Mouse (Mus musculus) right cerebral cortex, postnatal 14 days (tissue): ENCODE measurements around the gene Fez1.

Experiments
- DNase-seq: peaks from one replicate; pipeline ENCODE4 v3.0.0; 2022

Fez1 gene

GRCm38 (mm10) chr9:36833914-36834313 lies 12.2 kb downstream of the Fez1 start:
- no peak for DNase-seq

GRCm38 (mm10) chr9:36846346-36846745 lies 24.7 kb downstream of the Fez1 start:
- no peak for DNase-seq

DNA sequence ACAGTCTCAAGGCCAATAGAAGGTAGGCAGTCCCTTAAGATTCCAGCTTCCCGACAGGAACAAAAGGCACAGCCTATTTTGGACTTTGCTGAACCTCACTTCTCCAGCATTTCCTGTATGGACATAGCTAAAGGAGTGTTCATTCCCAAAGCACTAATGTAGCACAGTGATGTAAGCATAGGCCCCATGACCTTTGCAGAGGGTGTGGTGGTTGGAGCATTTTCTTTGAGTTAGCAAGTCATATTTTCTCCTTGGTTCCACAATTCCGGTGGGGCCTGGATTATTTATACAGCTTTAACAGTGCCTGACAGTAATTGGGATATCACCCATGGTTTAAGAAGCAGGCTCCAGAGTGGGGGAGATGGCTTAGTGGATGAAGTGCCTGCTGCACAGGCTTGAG lies 27.0 kb downstream of the Fez1 start:
- DNase-seq = no peak

DNA sequence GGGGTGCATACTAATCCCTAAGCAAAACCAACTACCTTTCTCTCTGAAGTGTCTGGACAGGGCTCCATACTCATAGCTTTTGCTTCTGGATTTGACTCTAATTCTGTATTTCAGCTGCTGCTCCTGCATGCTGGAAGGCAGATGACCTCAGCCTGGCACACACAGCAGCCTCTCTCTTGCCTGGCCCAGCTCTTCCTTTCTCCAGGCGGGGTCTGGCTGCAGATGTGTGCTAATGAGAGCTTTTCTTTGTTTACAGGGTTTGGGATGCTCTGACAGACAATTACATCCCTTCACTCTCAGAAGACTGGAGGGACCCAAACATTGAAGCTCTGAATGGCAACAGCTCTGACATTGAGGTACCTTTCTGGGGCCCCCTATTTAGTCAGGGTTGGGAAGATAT lies 28.4 kb downstream of the Fez1 start:
- no peak for DNase-seq

- no peak for DNase-seq
These were observed 30.5 kb downstream of the Fez1 start for GRCm38 (mm10) chr9:36852175-36852574.

GRCm38 (mm10) chr9:36856351-36856750 lies 34.7 kb downstream of the Fez1 start:
- no peak for DNase-seq

DNA sequence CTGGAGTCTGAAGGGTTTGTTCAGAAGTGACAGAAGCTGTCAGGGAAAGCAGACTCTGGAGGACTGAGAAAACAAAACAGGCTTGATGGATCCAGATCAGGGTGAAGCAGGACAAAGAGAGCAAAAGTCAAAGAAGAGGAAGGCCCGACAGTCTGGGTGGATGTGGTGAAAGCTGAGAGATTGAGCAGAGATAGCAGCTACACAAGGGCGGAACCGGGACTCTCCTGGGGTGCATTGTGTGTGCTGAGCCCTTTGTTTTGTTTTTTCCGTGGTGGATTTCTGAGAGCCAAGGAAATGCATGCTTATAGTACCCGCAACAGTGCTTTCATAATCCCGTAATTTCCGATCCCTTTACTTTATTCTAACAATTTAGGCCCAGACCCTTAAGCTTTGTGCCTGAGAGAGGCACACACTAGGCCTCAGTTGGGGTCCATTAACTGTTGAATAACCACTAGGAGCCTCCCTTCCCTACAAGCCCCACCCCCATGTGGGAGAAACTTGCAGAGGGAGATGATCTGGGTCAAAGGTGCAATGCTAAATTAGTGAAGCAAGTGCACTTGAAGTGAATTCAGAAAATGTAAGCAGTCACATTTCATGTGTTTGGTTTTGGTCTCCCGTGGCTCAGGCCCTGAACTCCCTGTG lies 35.9 kb downstream of the Fez1 start:
- DNase-seq = no peak

DNA sequence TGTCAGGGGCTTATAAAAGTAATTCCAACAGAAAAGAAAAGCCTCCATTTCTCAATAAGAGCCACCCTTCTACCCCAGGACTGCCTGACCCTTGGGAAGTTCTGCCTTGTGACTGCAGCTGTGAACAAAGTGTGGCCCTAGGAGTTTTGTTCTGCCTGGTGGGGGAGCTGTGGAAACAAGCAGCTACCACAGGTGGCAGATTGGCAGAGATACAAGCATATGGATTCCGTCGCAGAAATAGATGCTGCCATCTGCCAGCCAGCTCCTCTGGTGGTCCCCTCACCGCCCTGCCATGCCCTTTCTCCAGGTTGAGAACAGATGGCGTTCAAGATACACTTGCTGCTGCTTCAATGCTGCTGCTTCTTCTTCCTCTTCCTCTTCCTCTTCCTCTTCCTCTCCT lies 37.0 kb downstream of the Fez1 start:
- DNase-seq = peak; percentile 41

- DNase-seq = no peak
These were observed 40.9 kb downstream of the Fez1 start for GRCm38 (mm10) chr9:36862576-36862975.

- no peak for DNase-seq
These were observed 42.0 kb downstream of the Fez1 start for GRCm38 (mm10) chr9:36863694-36864093.

- DNase-seq = no peak
These were observed 43.5 kb downstream of the Fez1 start for GRCm38 (mm10) chr9:36864862-36865813.

DNA sequence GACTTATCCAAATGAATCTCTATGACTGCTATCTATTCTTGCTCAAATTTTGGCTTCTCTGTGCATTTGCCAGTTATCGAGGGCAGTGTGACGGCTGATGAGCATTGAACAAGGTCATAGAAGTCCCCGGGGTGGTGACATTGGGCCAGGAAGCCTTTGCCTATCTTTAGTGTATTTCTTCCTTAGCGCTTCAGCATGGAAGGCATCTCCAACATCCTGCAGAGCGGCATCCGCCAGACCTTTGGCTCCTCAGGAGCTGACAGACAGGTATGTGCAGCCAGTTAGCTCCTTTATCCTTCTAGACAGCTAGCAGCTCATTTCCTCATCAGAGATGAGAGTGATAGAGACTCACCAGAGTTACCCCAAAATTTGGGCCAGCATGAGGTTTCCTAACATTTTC lies 47.0 kb downstream of the Fez1 start:
- DNase-seq = no peak

DNA sequence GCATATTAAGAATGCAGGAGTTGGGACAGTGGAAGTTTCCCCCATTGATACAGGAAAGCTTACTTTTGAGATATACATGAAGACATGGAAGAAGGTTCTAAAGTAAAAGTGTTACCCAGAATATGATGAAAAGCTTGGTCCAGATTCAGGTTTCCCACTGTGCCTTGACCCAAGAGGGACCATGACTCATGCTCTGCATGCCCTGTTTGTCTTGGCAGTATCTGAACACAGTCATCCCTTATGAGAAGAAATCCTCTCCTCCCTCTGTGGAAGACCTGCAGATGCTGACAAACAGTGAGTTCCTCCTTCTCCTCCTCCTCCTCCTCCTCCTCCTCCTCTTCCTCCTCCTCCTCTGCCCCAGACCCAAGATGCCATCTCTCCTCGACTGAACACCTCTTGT lies 48.6 kb downstream of the Fez1 start:
- no peak for DNase-seq

- no peak for DNase-seq
These were observed 52.1 kb downstream of the Fez1 start for GRCm38 (mm10) chr9:36873796-36874195.

GRCm38 (mm10) chr9:36876313-36876712 lies 54.6 kb downstream of the Fez1 start:
- no peak for DNase-seq

- no peak for DNase-seq
These were observed 55.1 kb downstream of the Fez1 start for GRCm38 (mm10) chr9:36876787-36877186.

DNA sequence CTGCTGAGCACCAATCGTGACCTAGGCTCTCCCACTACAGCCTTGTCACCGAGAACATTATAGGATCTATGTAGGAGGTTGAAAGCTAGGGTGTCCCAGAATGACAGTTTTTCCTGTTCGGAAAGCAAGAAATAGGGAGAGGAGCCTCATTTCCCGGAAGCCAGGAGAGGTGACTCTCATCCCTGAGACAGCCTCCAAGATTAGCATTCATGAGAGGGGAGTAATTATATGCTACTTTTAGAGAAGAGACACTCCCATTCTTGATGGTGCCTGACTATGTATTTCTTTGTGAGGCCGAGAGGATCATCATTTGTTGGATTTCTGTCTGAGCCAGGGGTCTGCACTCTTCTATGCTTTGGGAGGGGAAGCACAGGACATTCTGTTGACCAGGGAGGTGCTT lies 60.0 kb downstream of the Fez1 start:
- no peak for DNase-seq

DNA sequence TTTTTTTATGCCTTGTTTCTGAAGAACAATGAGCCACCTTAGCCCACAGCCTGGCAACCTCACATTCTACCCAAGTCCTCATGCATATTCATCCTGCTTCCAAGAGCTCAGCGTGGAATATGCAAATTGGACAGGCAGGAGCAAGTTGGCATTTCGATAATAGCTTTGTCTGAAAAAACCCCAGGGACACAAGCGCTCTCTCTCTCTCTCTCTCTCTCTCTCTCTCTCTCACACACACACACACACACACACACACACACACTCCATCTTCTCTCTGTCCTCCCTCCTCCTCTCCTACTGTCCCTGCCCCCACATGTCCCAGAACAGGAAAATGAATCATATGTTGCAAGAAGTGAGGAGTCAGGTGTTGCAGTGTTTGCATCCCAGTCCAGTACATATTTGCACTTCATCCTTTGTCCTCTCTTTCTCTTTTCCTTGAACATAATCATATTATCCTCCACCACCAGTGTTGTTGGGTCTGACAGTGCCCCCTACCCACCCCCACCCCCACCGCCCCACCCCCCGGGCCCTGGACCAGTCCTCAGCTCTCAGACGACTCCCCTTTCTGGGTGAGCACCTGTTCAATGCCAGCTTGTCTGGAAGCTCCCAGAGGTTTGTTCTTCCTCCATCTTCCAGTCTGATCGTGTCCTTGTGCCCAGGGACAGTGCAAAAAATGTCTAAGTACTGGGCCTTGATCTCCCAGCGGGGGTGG lies 60.5 kb downstream of the Fez1 start:
- DNase-seq = peak; percentile 34

- DNase-seq = no peak
These were observed 61.9 kb downstream of the Fez1 start for GRCm38 (mm10) chr9:36883569-36883968.

GRCm38 (mm10) chr9:36885237-36885636 lies 63.6 kb downstream of the Fez1 start:
- no peak for DNase-seq

GRCm38 (mm10) chr9:36890552-36890951 lies 68.9 kb downstream of the Fez1 start:
- DNase-seq = peak; percentile 71

DNA sequence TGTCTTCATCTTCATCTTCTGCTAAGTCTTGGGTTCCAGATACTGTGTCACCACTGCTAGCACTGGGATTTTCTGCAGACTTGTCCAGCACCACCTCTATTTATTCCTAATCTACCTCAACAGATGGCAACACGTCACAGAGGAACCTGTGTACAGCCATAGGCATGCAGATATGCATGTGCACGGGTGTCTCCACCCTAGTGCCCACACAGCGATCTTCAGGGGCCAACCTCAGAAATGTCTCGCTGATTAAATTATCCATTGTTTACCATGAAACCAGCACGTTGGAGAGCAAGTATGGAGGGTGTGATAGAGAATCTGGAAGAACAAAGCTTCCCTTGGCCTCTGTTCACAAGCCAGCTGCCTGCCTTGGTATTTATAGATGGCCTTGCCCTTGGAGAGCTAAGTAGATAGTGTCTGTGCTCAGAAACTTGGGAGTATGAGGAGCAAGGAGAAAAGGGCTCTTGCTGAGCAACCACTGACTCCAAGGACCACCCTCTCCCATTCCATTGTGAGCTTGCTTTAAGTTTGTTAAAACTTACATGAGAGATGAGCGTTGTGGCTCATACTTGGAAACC lies 71.8 kb downstream of the Fez1 start:
- no peak for DNase-seq

GRCm38 (mm10) chr9:36894242-36894641 lies 72.6 kb downstream of the Fez1 start:
- no peak for DNase-seq
